Mouse (Mus musculus) right cerebral cortex, postnatal 14 days (tissue): ENCODE measurements at regions not wholly inside any gene's neighbourhood (a gene's known extent, or its start where the extent isn't known, plus 50 kb on each side); places are given as distances from the start of the nearest gene placed in this dataset.

Experiments
- DNase-seq: peaks from one replicate; pipeline ENCODE4 v3.0.0; 2022

DNA sequence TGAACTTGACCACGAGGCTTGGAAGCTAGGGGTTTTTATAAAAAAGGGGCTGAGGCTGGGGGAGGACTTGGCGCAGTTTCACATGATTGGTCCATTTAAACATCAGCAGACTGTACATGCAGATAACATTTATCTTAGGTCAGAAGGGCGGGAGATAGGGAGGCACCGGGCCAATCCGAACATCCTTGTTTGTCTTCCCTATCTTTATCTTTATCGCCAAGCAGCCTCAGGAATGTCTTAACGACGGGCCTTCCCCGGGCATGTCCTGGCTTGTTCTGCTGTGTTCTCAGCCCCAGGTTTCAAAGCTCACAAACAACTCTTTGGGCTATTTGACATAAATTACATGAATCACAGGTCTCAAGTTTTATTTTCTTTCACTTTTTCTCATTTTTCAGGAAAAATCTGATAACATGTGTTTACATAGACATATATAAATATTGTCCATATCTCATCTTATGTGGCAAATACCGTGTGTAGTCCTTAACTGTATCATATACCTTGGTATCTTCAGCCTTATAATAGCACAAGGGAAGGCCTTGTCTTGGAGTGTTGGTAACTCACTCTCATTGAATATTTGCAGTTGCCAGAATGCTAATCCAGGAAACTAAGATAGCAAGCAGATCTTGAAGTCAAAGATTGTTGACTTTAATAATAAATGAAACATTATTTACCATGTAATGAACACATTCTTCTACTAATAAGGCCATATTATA, 931.0 kb downstream of the A830018L16Rik start:
- no peak for DNase-seq

DNA sequence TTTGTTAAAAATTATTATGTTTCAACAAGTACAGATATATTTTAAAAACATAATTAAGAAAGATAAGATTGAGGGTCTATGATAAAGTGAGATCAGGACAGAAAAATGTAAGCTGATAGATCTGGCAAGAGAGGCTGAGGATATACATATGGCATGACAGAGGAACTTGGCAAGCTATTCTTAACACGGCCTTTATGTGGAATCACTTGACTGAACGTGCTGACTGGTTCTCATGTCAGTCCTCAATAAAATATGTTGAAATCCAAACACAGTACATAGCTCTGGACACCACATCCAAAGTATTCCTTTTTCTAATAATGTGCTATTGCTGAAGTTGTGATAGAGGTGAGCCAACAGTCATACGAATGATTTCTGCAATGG, 931.5 kb downstream of the A830018L16Rik start:
- DNase-seq: no peak

DNA sequence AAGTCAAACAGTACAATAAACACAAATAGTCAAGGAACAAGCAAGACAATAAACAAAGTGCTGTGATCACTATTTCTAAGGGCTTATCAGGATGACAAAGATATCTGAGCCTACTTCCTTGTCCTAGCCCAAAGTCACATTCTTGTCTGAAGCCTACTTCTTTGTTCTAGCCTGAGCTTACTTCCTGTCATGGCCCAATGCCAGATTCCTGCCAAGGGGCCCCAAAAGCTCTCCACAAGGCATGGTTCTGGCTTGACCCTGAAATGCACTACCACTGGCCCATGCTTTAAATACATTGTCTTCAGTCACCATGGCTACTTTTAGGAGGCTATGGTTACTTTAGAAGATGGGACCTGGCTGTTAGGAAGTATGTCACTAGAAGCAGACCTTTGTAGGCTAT, 940.6 kb downstream of the A830018L16Rik start:
- DNase-seq: no peak

DNA sequence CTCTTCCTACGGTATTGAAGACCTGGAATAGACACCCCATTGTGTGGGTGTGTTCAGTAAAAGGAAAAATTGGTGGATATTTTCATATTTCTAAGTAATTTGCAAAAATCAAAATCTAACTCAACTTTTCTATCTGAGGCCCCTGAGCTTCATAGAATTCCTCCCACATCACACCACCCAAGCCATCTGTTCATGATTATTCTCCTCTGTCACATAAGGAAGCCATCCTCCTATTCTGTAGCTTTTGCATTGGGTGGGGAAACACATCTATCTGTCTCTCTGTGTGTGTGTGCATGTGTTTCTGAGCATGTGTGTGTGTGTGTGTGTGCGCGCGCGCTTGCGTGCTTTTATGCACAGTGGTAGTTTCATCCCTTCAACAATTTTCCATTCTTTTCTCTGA, 954.0 kb downstream of the A830018L16Rik start:
- DNase-seq: peak; percentile 14

DNA sequence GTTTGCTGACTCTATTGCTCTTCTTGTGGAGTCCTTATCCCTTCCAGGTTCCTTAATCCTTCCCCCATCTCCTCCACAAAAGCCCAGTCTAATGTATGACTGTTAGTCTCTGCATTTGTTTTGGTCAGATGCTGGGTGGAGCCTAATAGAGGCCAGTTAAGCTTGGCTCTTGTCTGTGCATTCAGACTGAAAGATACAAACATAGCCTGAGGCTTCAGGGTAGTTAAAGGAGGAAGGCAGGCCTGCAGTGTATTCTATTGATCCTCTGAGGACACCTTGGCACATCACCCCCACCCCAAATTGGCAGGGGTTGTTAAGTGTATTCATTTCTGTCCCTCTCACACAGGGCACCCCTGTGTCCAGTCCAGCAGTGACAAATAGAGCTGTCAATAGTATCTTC, 959.1 kb downstream of the A830018L16Rik start:
- no peak for DNase-seq

DNA sequence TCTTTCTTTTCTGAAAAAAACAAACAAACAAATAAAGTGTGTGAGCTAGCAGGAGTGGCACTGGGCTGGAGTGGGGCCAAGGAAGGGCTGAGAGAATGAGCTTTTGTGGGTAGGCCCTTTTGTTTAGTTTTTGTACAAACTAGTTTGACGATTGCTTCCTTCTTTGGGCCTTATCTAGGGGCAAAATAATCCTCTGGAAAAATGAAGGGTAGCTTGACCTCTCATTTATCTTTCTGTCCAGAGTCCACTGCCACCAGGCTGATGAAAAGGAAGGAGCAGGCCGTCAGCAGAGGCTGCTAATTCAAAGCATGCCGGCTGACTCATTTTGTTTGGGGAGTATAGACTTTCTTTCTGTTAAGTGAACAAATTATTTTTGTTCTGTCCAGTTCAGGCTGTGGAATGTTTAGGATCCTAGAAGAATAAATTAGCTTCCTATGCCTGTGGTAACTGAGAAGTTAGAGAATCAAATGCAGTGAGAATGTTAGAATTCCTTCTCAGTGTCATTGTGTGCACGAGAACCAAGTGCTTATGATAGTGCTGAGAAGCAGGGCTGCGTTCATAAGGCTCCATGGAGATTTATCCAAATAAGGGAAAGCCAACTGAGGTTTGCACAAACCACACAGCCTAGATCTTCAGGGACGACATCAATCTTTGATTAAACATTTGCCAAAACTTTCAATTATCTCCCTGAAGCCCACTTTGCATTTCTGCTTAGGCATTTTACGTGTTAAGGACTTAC, 984.4 kb downstream of the A830018L16Rik start:
- no peak for DNase-seq

DNA sequence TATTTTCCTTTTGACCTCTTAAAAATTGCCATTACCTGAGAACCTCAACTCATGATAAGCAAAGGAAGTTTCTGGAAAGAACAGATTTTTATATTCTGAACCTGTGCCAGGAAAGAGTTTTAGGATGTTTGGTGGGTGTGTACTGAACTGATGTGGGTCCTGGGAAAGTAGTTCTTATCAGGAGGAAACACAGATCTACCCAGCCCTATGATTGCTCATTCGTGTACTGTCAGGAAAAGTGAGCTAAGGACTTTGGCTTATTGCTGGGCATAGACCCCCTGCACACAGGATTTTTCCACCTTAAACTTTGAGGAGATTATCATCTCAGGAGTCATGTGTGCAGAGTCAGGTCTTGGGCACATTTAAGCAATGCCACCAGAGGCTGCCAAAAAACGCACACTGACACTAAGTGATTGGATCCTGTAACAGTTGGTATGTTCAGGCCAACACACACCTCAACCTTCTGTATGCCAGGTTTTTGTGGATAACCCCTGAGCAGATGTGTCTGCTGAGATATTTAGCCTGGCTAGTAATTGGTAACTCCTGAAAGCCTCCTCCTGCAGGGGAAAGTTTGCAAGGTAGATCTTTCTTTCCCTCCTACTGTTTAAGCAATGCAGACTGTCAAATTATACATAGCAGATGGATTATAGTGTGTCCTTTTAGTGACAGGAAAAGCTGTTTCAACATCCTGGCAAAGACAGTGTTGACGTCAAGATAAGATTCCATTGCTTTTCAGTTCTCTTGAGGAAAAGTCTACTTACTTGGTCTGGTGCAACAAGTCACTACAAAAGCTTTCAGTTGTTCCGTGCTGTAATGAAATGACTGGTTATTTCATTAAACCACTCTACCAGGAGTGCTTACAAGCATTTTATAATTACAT, 991.7 kb downstream of the A830018L16Rik start:
- no peak for DNase-seq

DNA sequence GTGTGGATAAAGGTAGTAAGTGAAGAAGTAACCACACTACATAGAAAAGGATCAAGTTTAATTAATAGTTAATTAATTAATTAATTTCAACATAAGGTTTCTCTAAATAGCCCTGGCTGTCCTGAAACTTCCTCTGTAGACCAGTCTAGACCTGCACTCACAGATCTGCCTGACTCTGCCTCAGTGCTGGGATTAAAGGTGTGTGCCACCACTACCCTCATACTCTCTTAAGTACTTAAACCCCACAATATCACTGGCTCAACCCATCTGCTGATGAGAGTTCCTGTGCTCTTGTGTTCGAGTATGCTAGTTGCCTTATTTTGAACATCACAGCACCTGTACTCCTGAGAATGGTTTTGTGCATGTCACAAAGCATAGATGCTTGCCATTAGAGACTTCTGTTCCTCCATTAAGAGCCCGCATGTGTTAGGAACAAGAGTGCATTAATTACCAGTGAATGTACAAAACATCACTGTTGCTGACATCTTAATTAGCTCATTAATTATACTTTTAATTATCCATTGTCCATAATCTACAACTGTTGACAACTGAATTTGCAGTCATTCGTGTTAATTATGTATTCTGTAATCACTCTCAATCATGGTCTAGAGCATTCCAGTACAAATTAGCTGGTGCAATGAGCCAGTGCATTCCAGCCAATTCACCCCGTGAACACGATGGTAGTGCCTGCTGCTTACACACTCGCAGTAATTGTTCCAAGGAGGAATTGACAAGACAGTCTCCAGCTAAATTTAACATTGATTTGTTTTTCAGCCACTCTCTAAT, 996.0 kb downstream of the A830018L16Rik start:
- no peak for DNase-seq

DNA sequence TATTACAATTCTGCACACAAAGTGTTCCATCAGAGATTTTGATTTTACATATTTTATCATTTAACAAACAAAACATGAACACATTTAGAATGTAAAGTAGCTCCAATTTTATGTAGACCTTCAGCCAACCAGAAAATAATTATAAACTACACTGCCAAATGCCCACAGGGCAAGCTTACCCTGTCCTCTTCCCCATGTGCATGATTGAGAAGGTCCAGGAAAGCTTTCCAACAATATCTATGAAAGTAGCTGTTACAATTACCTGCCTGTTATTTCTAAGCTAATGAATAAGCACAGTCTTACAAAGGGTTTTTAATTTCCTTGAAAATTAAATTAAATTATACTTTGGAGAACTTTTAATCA, 996.6 kb downstream of the A830018L16Rik start:
- DNase-seq: no peak

DNA sequence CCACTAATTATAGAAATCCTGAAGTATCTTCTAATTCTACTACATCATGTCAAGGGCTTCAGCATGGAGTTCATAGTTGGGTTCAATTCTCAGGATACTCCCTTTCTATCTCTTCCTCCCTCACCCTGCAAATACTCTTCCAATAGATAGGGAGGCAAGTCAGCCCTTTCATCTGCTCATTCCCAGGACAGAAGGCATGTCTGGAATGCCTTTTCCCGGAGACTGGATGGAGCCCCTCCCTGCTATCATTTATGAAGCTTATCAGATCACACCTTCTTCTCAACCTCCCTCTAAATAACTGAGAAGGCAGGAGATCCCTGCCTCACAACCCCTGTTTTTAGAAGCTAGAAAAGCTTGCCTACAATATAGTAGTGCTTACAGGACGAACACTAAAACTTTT, 1010.6 kb downstream of the A830018L16Rik start:
- DNase-seq: no peak

DNA sequence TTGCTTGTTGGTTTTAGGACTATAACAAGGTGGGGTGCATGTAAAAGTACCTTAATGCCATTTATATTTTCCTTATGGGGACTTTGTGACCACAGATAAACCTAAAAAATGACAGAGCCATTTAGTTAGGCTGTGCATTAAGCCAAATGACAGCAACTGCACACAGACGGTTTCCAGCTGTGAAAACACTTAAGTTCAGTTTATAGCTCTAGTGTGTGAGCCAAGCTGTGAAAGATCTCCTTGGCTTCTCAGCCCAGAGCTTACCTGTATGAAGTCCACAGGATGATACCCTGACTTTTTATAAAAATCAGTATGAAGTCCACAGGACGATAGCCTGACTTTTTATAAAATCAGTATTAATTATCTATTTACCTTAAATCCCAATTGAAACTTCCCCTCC, 1024.0 kb downstream of the A830018L16Rik start:
- DNase-seq: no peak

DNA sequence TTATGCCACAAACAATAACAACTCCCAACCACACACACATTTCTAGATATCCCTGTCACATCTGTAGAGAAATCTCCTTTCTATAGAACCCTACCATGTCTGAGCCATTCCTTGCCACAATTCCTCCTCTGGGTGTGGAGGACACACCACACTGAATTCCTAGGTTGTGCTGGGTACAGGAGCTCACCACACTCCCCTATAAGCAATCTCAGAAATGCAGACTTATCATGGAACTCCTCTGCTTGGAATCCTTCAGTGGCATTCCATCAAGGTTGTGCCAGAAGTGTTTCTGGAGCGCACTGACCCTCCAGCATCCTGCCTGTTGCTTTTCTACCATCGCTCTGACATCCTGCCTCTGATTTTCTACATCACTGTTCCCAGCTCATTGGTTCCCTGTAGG, 1052.3 kb downstream of the A830018L16Rik start:
- no peak for DNase-seq

DNA sequence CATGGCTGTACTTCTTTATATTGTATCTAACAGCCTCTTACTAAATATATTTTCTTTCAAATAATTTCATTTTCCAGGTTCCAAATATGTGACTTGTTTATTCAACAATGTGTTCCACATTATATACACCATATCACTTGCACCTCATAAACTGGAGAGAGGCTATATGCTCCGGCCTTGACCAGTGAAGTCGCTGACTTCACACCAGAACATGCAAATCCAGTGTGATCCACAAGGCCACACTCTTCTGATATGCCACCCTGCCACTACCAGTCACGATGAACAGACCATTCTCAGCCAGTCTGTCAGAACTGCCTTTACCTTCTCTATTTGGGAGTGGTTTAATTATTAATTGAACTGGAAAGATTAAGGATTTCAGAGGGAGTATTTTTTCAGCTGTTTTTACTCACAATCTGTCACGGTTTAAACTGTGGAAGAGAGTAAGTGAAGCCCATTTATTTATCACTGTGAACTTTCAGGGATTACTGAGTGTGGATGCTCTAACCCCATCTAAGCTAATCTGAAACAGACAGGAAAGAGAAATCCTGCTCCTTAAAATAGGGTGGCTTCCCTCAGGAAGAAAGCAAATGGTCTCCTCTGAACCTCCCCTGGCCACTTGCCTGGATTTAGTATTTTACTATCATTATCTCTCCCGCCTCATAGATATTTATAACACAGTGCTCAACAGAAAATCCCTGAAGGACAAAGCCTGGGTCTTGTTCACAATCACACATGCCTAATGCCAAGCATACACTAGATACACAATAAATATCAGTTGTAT, 1065.3 kb downstream of the A830018L16Rik start:
- DNase-seq: no peak

DNA sequence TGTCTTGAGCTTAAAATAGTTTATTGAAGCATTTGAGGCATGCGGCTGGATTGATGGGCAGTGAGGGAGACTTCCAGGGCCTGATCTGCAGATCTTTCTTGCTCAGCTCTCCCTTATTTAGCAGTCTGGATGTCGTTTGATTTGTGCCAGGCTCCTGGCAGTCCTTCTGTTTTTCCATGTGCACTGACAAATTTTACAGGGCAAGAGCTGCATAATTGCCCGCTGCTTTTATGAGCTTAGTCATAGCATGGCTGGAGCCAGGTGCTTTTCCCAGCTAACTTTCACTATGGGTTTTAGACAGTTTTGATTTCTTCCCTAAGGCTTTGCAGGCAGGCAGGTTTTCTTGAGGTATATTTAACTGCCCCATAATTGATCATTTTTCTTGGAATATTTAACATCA, 1086.5 kb downstream of the A830018L16Rik start:
- no peak for DNase-seq

DNA sequence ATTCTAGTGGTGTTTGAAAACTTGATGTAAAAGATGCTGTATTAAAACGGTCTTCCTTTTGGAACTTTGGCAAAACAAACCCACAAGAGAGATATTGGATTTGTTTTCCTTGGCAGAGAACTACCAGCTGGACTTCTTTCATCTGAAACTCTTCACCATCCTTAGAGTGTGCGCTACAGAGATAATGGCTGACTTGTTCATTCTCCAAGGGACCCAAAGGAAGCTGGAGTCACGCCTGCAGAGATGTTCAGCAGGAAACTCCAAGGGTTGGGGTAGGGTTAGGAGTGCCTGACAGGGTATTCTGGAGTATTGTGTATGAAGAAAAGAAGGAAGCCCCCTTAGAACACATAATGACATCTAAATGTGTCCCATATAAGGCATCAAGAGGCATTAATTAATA, 1094.1 kb downstream of the A830018L16Rik start:
- no peak for DNase-seq

DNA sequence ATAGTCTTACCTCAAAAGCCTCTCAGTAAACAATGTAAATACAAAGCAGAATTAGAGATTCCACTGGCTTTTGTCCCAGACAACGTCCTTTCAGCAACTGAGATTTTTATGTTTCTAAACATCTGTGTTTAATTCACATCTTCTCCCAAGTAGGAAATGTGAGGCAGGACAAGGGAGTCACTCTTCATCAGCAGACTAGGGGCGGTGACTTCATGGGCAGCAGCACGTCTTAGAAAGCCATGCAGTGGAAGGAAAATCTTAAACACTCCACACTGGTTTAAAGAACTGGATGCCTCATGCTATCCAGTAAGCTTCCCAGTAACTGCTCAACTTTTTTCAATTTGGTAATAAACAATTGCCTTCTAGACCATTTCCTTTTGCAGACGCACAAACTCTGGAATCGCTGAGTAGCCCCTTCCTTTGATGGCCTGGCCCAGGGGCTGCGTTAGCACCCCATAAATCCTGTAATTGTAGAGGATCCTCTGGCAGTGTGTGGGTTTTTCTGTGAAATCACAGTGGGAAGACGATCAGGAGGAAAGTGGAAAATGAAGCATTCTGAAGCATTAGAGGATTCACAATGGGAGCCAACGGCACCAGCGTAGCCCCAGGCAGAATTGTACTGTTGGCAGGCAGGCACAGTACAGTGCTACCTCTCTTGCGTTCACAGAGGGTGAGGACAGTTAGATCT, 1096.4 kb downstream of the A830018L16Rik start:
- DNase-seq: no peak

DNA sequence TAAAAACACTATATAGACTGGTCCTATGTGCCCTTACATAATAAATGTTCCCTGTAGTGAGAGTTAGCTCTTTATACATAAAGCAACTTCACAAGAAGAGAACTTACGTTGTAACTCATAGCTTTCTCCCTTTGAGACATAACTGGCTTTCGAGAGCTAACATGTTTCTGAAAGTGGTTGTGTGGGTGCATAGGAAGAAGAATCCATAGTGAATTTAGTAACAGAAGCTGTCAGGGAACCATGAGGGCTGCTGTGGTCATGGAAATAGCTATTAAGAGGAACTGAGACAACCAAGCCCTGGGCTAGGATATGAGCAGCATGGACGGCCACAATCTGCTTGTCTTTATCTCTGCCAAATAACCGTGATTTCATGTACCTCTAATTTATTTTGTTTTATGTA, 1105.7 kb downstream of the A830018L16Rik start:
- no peak for DNase-seq

DNA sequence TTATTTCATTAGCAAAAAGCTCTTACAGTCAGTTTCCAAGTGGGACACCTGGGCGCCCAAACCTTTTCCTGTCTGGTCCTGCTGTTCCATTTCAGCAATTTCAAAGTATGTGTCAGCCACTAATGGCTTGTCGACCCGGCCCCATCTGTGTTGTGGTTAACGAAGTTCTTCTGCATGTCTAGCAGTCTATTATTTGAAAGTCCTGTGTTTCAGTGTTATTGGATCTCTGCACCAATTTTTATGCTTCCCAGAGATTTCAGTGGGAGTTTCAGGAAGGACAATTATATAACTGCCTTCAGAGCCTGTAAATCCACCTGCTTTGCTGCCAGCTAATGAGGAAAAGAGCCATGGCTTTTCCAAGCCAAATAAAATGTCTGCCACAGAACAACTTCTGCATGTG, 1142.0 kb downstream of the A830018L16Rik start:
- no peak for DNase-seq

DNA sequence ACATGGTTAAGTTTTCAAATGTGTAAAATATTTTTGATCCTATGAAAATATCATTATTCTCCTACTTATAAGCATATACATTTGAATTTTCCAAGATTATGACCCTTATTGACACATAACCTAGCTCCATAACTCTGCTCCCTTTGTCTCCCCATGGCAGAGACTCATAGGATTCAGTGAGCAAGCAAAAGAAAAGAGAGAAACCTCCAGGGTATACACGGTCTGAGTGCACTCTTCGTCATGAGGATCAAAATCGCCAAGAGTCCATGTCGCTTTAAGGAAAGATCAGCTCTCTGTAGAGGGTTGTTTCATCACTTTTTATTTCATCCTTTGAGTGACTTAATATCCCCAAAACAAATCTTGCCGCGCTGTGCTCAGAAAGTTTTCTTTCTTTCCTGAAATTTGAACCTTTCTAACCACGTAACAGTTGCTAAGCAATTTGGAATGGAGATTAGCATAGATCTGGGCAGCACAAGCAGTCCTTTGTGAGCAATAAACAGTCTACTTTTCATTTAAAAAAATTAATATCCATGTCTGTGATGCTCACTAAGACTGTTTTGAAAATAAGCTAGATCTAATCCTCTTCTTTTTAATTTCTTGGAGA, 1158.0 kb downstream of the A830018L16Rik start:
- no peak for DNase-seq

DNA sequence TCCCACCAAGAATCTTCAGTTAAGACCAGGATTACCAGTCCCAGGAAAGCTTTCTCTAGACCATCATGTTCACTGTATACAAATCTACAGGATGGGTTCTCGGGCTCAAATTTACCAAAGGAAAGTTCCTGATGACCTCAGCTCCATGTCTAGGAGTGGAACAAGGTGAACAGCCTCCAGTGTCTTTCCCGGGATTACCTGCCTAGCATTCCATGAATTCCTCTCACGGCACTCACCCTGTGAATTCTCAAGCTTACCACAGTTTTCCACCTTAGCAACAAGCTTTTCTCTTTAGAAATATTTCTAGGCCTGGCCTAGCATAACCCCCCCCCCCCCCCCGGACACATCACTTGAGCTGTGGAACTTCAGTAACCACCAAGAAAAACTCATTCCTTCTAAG, 1158.9 kb downstream of the A830018L16Rik start:
- no peak for DNase-seq

DNA sequence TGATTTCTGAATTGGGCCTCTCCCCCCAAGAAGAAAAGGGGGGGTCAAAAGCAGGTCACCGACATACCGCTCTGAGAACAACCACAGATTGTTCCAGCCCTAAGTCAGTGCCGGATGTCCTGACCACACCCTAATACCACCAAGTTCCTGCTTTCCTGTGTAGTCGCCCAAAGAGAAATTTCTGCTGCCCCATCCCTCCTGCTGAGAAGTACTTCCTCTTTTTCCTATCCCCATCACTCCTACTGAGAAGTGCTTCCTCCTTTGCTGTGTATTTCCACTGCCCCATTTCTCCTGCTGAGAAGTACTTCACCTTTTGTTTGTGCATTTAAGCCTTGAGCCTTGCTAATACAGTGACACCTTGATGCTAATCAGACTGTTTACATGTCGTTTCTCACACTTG, 1160.4 kb downstream of the A830018L16Rik start:
- DNase-seq: no peak
